Mouse (Mus musculus) stomach, embryonic 14.5 days (tissue): ENCODE measurements at regions not wholly inside any gene's neighbourhood (a gene's known extent, or its start where the extent isn't known, plus 50 kb on each side); places are given as distances from the start of the nearest gene placed in this dataset.

ENCODE experiments used
- ATAC-seq: fragments of 200-750 bp; cut with Nextera tagmentation; 2 replicates; pipeline ENCODE4 v1.8.0; 2017; ENCODE audit warnings: low read depth, moderate TSS enrichment; ENCODE audit not compliant: insufficient number of reproducible peaks, insufficient read depth, low FRiP score
- H3K27ac ChIP-seq: fragments of 300-500 bp; sonication (generic); 2 replicates; pipeline ENCODE4 v1.5.1; 2014; ENCODE audit warnings: mild to moderate bottlenecking, low read length, moderate library complexity, mixed read lengths
- H3K27me3 ChIP-seq: fragments of 300-500 bp; sonication (generic); 2 replicates; pipeline ENCODE4 v1.6.1; 2014; ENCODE audit warnings: low read length, control low read depth, mixed read lengths; ENCODE audit not compliant: control insufficient read depth, insufficient read depth
- H3K36me3 ChIP-seq: fragments of 300-500 bp; sonication (generic); 2 replicates; pipeline ENCODE4 v1.6.1; 2014; ENCODE audit warnings: mild to moderate bottlenecking, control low read depth, low read length, moderate library complexity, mixed read lengths; ENCODE audit not compliant: control insufficient read depth, insufficient read depth
- H3K4me1 ChIP-seq: fragments of 300-500 bp; sonication (generic); 2 replicates; pipeline ENCODE4 v1.6.1; 2014; ENCODE audit warnings: low read length, control low read depth, mixed read lengths; ENCODE audit not compliant: control insufficient read depth, insufficient read depth
- H3K4me2 ChIP-seq: fragments of 300-500 bp; sonication (generic); replicated peaks from 2 replicates; pipeline ENCODE4 v1.6.1; 2014; ENCODE audit warnings: low read depth, low read length, control low read depth
- H3K4me3 ChIP-seq: fragments of 300-500 bp; sonication (generic); 2 replicates; pipeline ENCODE4 v1.5.1; 2014; ENCODE audit warnings: low read depth, low read length, control low read depth
- H3K9ac ChIP-seq: fragments of 300-500 bp; sonication (generic); replicated peaks from 2 replicates; pipeline ENCODE4 v1.6.1; 2014; ENCODE audit warnings: low read depth, mild to moderate bottlenecking, control low read depth, low read length, moderate library complexity, mixed read lengths
- H3K9me3 ChIP-seq: fragments of 300-500 bp; sonication (generic); 2 replicates; pipeline ENCODE4 v1.6.1; 2016; ENCODE audit warnings: low read depth, low read length, control low read depth; ENCODE audit not compliant: control insufficient read depth
- WGBS: fragments of 180-500 bp; shearing (Covaris S2); extraction: QIAGEN DNeasy Blood & Tissue Kit; methylation state at CpG from one replicate; pipeline ENCODE4 v1.1.7; 2014; 5-methylcytosine and 5-hydroxymethylcytosine counted together

DNA sequence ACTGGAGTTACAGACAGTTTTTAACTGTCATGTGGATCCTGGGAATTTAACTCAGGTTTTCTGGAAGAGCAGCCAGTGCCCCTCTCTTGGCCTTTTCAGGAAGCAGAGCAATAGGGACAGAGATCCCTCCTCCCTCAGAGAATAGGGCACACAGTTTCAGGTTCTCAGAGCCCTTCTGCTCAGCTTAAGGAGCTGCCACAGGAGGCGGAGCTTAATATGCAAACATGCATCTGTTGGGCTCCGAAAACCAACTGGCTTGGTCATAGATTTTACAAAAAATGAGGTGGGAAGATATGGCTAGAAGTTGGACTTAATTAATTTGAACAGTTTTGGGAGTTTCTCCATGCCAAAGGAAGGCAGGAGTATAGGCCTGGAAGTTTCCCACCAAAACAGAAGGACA lies 61.9 kb upstream of the Znrf2 start:
- Histone ChIP-seq H3K27me3 (no peaks in the 10 kb centered on the region), H3K27ac (no peak overlapping the region), H3K4me1 (peaks cover 7% of the 10 kb centered on the region; the same call in 1 of the 2 replicates), H3K4me2 (no peak overlapping the region), H3K4me3 (no peak overlapping the region), H3K9me3 (no peaks in the 10 kb centered on the region), H3K9ac (no peak overlapping the region), H3K36me3 (no peaks in the 10 kb centered on the region)
- WGBS: 88% methylated on average over 2 of the region's 2 CpGs
- ATAC-seq: no peak

DNA sequence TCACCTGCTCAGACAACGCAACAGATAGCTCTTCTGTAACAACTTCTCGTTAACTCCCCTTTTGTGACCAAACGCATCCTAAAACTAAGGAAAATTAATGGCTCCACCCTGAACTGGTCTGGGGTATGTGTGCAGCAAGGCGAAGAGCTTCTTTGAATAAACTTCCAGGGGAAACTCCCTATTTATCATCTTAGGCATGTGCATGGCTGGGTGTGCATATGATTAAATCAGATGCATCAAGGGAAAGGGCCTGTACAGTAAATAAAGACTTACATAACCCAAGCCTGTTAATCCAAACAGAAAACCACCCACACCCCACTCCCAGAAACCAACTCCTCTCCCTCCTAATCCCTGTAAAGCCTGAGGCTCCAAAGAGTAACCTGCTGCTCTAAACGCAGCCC lies 59.2 kb upstream of the Znrf2 start:
- ATAC-seq: no peak
- Histone ChIP-seq H3K27me3 (no peaks in the 10 kb centered on the region), H3K4me1 (peaks cover 11% of the 10 kb centered on the region; the same call in 1 of the 2 replicates), H3K4me3 (no peak overlapping the region), H3K9ac (no peak overlapping the region), H3K27ac (no peak overlapping the region), H3K9me3 (no peaks in the 10 kb centered on the region), H3K36me3 (no peaks in the 10 kb centered on the region), H3K4me2 (no peak overlapping the region)
- WGBS: 29% methylated on average over 5 of the region's 5 CpGs

DNA sequence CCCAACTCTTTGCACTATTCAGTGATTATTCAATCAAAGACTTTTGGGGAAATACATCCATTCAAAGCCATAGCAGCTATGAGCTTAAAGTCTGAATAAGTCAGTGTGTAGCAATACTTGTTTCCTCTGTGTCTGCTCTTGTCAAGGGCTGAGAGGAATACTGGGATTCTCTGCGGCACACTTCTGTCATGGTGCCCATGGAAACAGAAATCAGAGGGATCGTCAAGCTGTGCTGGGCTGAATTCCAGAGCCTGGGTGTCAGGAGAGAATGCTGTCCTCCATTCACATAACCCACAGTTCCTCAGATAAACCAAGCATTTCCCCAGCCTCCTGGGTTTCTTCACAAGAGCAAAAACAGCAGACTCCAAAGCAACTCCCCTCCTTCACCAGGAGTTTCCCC lies 58.6 kb upstream of the Znrf2 start:
- no peak overlapping the region for H3K27ac ChIP-seq
- no peaks in the 10 kb centered on the region for H3K27me3 ChIP-seq
- no peaks in the 10 kb centered on the region for H3K36me3 ChIP-seq
- H3K4me3 ChIP-seq: no peak overlapping the region
- no peaks in the 10 kb centered on the region for H3K9me3 ChIP-seq
- no peak overlapping the region for H3K4me2 ChIP-seq
- no peak overlapping the region for H3K9ac ChIP-seq
- H3K4me1 ChIP-seq: peaks cover 11% of the 10 kb centered on the region; the same call in 1 of the 2 replicates
- ATAC-seq: no peak
- WGBS: 39% methylated on average over 2 of the region's 2 CpGs

DNA sequence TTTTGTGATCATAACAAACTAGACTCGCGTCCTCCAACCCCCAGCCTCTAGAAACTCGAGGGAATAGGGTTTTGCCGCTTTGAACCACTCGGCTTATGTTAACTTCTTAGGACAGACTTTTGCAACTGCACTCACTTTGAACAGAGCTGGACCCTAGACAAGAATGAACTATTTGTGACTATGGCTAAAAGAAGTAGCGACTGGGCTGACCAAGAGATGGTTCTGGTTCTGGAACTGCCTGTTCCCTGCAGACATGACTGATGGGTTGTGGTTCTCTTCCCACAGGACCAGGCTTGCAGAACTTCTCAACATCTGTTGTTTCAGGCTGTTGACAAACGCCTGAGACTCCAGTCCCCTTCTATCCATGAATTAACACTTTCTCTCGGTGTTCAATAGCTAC lies 57.5 kb upstream of the Znrf2 start:
- Histone ChIP-seq H3K27ac (no peak overlapping the region), H3K4me2 (no peak overlapping the region), H3K9ac (no peak overlapping the region), H3K4me1 (peaks cover 11% of the 10 kb centered on the region; the same call in 1 of the 2 replicates), H3K4me3 (no peak overlapping the region), H3K36me3 (no peaks in the 10 kb centered on the region), H3K27me3 (no peaks in the 10 kb centered on the region), H3K9me3 (no peaks in the 10 kb centered on the region)
- 54% methylated on average over 8 of the region's 8 CpGs for WGBS
- no peak for ATAC-seq

DNA sequence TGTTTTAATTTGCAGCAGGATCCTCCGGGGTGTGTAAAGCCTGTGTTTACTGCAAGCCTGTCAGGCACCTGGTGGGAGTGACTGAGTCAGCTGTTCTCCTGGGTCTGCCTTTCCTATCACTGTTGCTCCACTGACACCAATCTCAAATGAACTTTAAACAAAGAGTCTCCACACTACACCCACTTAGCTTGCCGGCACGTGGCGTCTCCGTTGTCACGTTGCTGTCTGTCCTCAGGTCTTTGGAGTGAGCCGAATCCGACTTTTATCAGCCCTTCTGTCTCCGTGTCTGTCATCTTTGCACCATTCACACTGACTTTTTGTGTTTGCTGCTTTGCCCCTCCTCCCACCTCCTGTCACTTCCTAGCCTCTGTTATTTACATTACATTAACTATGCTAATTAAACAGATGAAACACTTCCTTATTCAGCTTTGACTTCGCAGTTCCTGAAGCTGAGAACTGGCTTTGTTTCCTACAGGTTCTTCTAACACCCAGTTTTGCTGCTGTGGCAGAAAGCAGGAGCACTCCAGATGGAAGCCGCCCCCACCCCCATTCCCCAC lies 56.7 kb upstream of the Znrf2 start:
- Histone ChIP-seq H3K4me3 (no peak overlapping the region; the same call in 1 of the 2 replicates), H3K4me2 (peak overlapping the region; percentile 31), H3K27me3 (no peaks in the 10 kb centered on the region), H3K36me3 (no peaks in the 10 kb centered on the region), H3K9ac (no peak overlapping the region), H3K27ac (no peak overlapping the region), H3K9me3 (no peaks in the 10 kb centered on the region), H3K4me1 (peaks cover 11% of the 10 kb centered on the region; the same call in 1 of the 2 replicates)
- 3% methylated on average over 11 of the region's 11 CpGs for WGBS
- ATAC-seq: 0 out of 2 replicates have a peak, but pooled peaks have one; percentile 28

DNA sequence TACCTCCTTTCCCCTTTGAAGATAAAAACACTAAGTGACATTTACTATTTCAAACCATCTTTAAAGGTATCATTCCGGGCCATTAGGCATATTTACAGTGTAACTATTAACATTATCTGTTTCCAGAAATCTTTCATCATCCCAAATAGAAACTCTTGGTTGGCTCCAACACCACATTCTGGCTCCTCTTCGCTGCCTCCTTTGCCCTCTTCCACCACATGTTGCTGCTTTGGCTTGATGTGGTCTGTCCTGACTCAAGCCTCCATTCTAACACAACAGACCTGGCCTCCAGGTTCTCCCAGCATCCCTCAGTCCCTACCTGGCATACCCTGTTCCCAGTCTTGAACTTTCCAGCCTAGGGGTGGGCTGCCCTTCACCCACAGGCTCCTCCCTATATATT lies 56.2 kb upstream of the Znrf2 start:
- Histone ChIP-seq H3K27me3 (no peaks in the 10 kb centered on the region), H3K4me2 (no peak overlapping the region), H3K36me3 (no peaks in the 10 kb centered on the region), H3K9me3 (no peaks in the 10 kb centered on the region), H3K27ac (no peak overlapping the region), H3K4me1 (peaks cover 11% of the 10 kb centered on the region; the same call in 1 of the 2 replicates), H3K4me3 (no peak overlapping the region), H3K9ac (no peak overlapping the region)
- WGBS: 44% methylated on average over 2 of the region's 2 CpGs
- 0 out of 2 replicates have a peak, but pooled peaks have one; percentile 11 for ATAC-seq

DNA sequence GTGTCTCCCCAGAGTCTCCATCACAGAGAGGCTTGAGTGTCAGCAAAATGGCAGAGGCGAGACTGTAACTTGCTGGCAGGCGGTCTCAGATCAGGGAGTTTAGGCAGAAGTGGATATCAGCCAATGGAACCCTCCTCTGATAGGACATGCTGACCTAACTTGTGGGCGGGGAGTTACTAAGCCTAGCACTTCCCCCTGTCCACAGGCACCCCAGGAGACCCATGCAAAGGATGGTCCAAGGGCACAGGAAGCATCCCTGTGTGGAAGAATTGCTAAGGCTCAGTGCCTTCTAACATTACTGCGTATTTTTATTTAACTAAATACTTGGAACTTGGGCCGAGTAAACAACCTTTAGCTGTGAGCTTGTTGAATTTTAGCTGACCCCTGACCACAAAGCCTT lies 54.7 kb upstream of the Znrf2 start:
- ATAC-seq: no peak
- Histone ChIP-seq H3K4me1 (peaks cover 11% of the 10 kb centered on the region; the same call in 1 of the 2 replicates), H3K27ac (no peak overlapping the region), H3K4me3 (no peak overlapping the region), H3K9ac (no peak overlapping the region), H3K36me3 (no peaks in the 10 kb centered on the region), H3K9me3 (no peaks in the 10 kb centered on the region), H3K27me3 (no peaks in the 10 kb centered on the region), H3K4me2 (no peak overlapping the region)
- 72% methylated on average over 5 of the region's 5 CpGs for WGBS

DNA sequence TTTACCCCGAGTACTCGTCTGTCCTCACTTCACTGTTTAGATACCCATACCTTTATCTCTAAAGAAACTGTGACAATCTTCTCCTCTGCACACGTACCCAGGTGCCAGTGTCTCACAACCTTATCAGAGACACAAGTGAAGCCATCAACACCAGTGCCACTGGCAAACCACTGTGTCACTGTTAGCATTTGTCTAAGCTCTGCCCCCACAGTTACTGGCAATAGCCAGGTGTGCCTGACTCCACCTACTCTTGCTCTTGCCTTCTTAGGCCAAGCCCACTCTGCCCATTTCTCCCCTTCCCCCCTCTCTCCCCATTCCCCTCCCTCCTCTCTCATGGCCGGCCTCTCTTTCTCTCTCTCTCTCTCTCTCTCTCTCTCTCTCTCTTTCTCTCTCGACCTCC lies 54.2 kb upstream of the Znrf2 start:
- Histone ChIP-seq H3K4me1 (peaks cover 8% of the 10 kb centered on the region; the same call in 1 of the 2 replicates), H3K4me2 (no peak overlapping the region), H3K36me3 (no peaks in the 10 kb centered on the region), H3K27ac (no peak overlapping the region), H3K9me3 (no peaks in the 10 kb centered on the region), H3K27me3 (no peaks in the 10 kb centered on the region), H3K9ac (no peak overlapping the region), H3K4me3 (no peak overlapping the region)
- ATAC-seq: peak; percentile 42; the same call in 1 of the 2 replicates
- WGBS: 24% methylated on average over 5 of the region's 5 CpGs

DNA sequence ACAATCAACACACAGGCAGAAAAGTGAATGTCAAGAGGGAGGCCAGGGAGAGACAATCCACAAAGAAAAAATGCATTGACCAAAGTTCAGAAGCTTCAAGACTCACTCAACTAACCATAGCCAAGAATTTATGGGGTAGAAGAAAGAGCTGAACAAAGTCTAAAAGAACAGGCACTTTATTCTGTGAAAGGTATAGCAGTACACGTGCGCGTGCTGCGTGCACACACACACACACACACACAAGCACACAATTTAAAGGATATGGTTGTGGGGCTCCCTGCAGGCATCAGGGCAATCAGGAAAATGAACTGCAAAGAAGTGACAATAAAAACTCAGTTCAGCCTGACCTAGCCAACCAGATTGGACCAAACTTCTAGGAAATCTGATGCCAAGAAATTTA lies 53.0 kb upstream of the Znrf2 start:
- no peak for ATAC-seq
- WGBS: 94% methylated on average over 4 of the region's 4 CpGs
- Histone ChIP-seq H3K36me3 (no peaks in the 10 kb centered on the region), H3K4me3 (no peak overlapping the region), H3K4me2 (no peak overlapping the region), H3K27ac (no peak overlapping the region), H3K27me3 (no peaks in the 10 kb centered on the region), H3K9ac (no peak overlapping the region), H3K9me3 (no peaks in the 10 kb centered on the region), H3K4me1 (peaks cover 10% of the 10 kb centered on the region; the same call in 1 of the 2 replicates)
